Mouse (Mus musculus) hindbrain, embryonic 11.5 days (tissue): Measurements from ENCODE around the gene Esm1. TPM values are rescaled to one million over a fixed set of nuclear protein-coding genes. Genes with fewer than 3 reads are reported as not detected.
"Not testable (repeated sequence)": the region's sequence is repeated elsewhere in the genome, so short reads cannot be mapped to it uniquely, and the experiment has no call there.

Experiments
- ATAC-seq: fragments of 200-750 bp; cut with Nextera tagmentation; 2 replicates; pipeline ENCODE4 v1.8.0; 2017; ENCODE audit warnings: mild to moderate bottlenecking, moderate TSS enrichment, moderate library complexity; ENCODE audit not compliant: low FRiP score
- DNase-seq: peaks from one replicate; pipeline ENCODE4 v3.0.0-alpha.2; 2015; ENCODE audit warnings: low spot score
- H3K27ac ChIP-seq: fragments of 300-500 bp; sonication (generic); 2 replicates; pipeline ENCODE4 v1.5.1; 2014; ENCODE audit warnings: mild to moderate bottlenecking, low read depth, low read length
- H3K27me3 ChIP-seq: fragments of 300-500 bp; sonication (generic); 2 replicates; pipeline ENCODE4 v1.6.1; 2014; ENCODE audit warnings: mild to moderate bottlenecking, low read length, moderate library complexity, mixed read lengths; ENCODE audit not compliant: control insufficient read depth, insufficient read depth
- H3K36me3 ChIP-seq: fragments of 300-500 bp; sonication (generic); 2 replicates; pipeline ENCODE4 v1.6.1; 2014; ENCODE audit warnings: mild to moderate bottlenecking, low read length, moderate library complexity, mixed read lengths; ENCODE audit not compliant: control insufficient read depth, insufficient read depth
- H3K4me1 ChIP-seq: fragments of 300-500 bp; sonication (generic); replicated peaks from 2 replicates; pipeline ENCODE4 v1.6.1; 2014; ENCODE audit warnings: low read length, mixed read lengths; ENCODE audit not compliant: control insufficient read depth, insufficient read depth
- H3K4me2 ChIP-seq: fragments of 300-500 bp; sonication (generic); replicated peaks from 2 replicates; pipeline ENCODE4 v1.6.1; 2014; ENCODE audit warnings: mild to moderate bottlenecking, low read depth, low read length
- H3K4me3 ChIP-seq: fragments of 300-500 bp; sonication (generic); 2 replicates; pipeline ENCODE4 v1.5.1; 2014; ENCODE audit warnings: low read depth, low read length
- H3K9ac ChIP-seq: fragments of 300-500 bp; sonication (generic); 2 replicates; pipeline ENCODE4 v1.6.1; 2014; ENCODE audit warnings: low read depth, low read length
- H3K9me3 ChIP-seq: fragments of 300-500 bp; sonication (generic); 2 replicates; pipeline ENCODE4 v1.6.1; 2016; ENCODE audit warnings: low read length; ENCODE audit not compliant: control insufficient read depth
- WGBS: fragments of 180-500 bp; shearing (Covaris S2); extraction: QIAGEN DNeasy Blood & Tissue Kit; methylation state at CpG from one replicate; pipeline ENCODE4 v1.1.7; 2014; 5-methylcytosine and 5-hydroxymethylcytosine counted together
- polyA plus RNA-seq: library from polyadenylated mRNA; unstranded; fragments of >200 nt; fragmentation: Nextera tagmentation; extraction: Ambion mirVana; gene quantifications from 2 replicates; pipeline ENCODE4 v1.2.1, GENCODE M21; 2014

The Esm1 gene
- polyA plus RNA-seq, 1 experiment from 2014 or later = 1.2 TPM

- no peak for ATAC-seq
- H3K4me1 ChIP-seq = no peaks in the 10 kb centered on the region
- 95% methylated on average over 3 of the region's 3 CpGs for WGBS
- no peaks in the 10 kb centered on the region for H3K9me3 ChIP-seq
- H3K4me2 ChIP-seq = no peak overlapping the region
- DNase-seq = no peak
- no peak overlapping the region for H3K9ac ChIP-seq
- no peak overlapping the region for H3K27ac ChIP-seq
- H3K4me3 ChIP-seq = no peak overlapping the region
- H3K27me3 ChIP-seq = no peaks in the 10 kb centered on the region
- H3K36me3 ChIP-seq = no peaks in the 10 kb centered on the region
These were observed 4.4 kb downstream of the Esm1 start for GRCm38 (mm10) chr13:113213865-113214264.

GRCm38 (mm10) chr13:113221851-113222250, 12.4 kb downstream of the Esm1 start:
- WGBS = 79% methylated on average over 6 of the region's 6 CpGs
- H3K4me3 ChIP-seq = no peak overlapping the region
- no peaks in the 10 kb centered on the region for H3K36me3 ChIP-seq
- ATAC-seq = no peak
- H3K9me3 ChIP-seq = no peaks in the 10 kb centered on the region
- no peak overlapping the region for H3K9ac ChIP-seq
- H3K27ac ChIP-seq = no peak overlapping the region
- no peak for DNase-seq
- H3K27me3 ChIP-seq = no peaks in the 10 kb centered on the region
- H3K4me2 ChIP-seq = no peak overlapping the region
- no peaks in the 10 kb centered on the region for H3K4me1 ChIP-seq

- ATAC-seq = no peak; the same call in 1 of the 2 replicates
These were observed 14.6 kb downstream of the Esm1 start for GRCm38 (mm10) chr13:113224105-113224504.

GRCm38 (mm10) chr13:113225811-113226210, 16.4 kb downstream of the Esm1 start, which contains the start of gene Gzmk:
Gzmk (minus strand) TSS chr13:113225908.
- H3K27ac ChIP-seq = no peak within 1 kb of the TSS
- no peak within 1 kb of the TSS for H3K4me2 ChIP-seq
- no peak within 1 kb of the TSS for H3K4me3 ChIP-seq
- no peaks in the 10 kb centered on the region for H3K9me3 ChIP-seq
- ATAC-seq = peak; percentile 90
- DNase-seq = peak; percentile 70
- no peaks in the 10 kb centered on the region for H3K4me1 ChIP-seq
- no peaks in the 10 kb centered on the region for H3K36me3 ChIP-seq
- H3K27me3 ChIP-seq = no peaks in the 10 kb centered on the region
- no peak within 1 kb of the TSS for H3K9ac ChIP-seq
- 50% methylated on average over 7 of the region's 7 CpGs for WGBS

More at GRCm38 (mm10) chr13:113224105-113224504, 14.6 kb downstream of the Esm1 start:
- no peak overlapping the region for H3K4me3 ChIP-seq
- no peak overlapping the region for H3K4me2 ChIP-seq
- no peaks in the 10 kb centered on the region for H3K4me1 ChIP-seq
- no peaks in the 10 kb centered on the region for H3K9me3 ChIP-seq
- no peak overlapping the region for H3K27ac ChIP-seq
- WGBS = 12% methylated on average over 2 of the region's 2 CpGs
- H3K9ac ChIP-seq = no peak overlapping the region
- no peak for DNase-seq
- H3K27me3 ChIP-seq = no peaks in the 10 kb centered on the region
- no peaks in the 10 kb centered on the region for H3K36me3 ChIP-seq

GRCm38 (mm10) chr13:113227076-113227475, 17.6 kb downstream of the Esm1 start:
- DNase-seq (no peak), ATAC-seq (no peak)
- no peak overlapping the region for H3K4me3 ChIP-seq
- H3K36me3 ChIP-seq = no peaks in the 10 kb centered on the region
- no peak overlapping the region for H3K27ac ChIP-seq
- H3K27me3 ChIP-seq = no peaks in the 10 kb centered on the region
- no peak overlapping the region for H3K9ac ChIP-seq
- H3K9me3 ChIP-seq = no peaks in the 10 kb centered on the region
- no peak overlapping the region for H3K4me2 ChIP-seq
- 74% methylated on average over 4 of the region's 4 CpGs for WGBS
- H3K4me1 ChIP-seq = no peaks in the 10 kb centered on the region

- H3K4me3 ChIP-seq = no peak overlapping the region
- DNase-seq (no peak), ATAC-seq (no peak)
- H3K27ac ChIP-seq = no peak overlapping the region
- no peak overlapping the region for H3K4me2 ChIP-seq
- no peaks in the 10 kb centered on the region for H3K36me3 ChIP-seq
- no peaks in the 10 kb centered on the region for H3K9me3 ChIP-seq
- H3K4me1 ChIP-seq = no peaks in the 10 kb centered on the region
- H3K27me3 ChIP-seq = no peaks in the 10 kb centered on the region
- 87% methylated on average over 17 of the region's 17 CpGs for WGBS
- no peak overlapping the region for H3K9ac ChIP-seq
These were observed 18.4 kb downstream of the Esm1 start for GRCm38 (mm10) chr13:113227666-113228463.

- Histone ChIP-seq H3K4me1 (no peaks in the 10 kb centered on the region), H3K27me3 (no peaks in the 10 kb centered on the region), H3K36me3 (no peaks in the 10 kb centered on the region), H3K27ac (no peak overlapping the region), H3K4me3 (no peak overlapping the region), H3K9ac (no peak overlapping the region), H3K9me3 (no peaks in the 10 kb centered on the region), H3K4me2 (no peak overlapping the region)
- 61% methylated on average over 6 of the region's 6 CpGs for WGBS
- ATAC-seq (no peak), DNase-seq (no peak)
These were observed 32.7 kb downstream of the Esm1 start for GRCm38 (mm10) chr13:113242129-113242528.

GRCm38 (mm10) chr13:113245025-113245424, 35.6 kb downstream of the Esm1 start:
- 82% methylated on average over 8 of the region's 8 CpGs for WGBS

GRCm38 (mm10) chr13:113252580-113252979, 43.1 kb downstream of the Esm1 start:
- H3K4me3 ChIP-seq, H3K27ac ChIP-seq, H3K4me2 ChIP-seq, H3K27me3 ChIP-seq, DNase-seq, ATAC-seq, H3K36me3 ChIP-seq, H3K4me1 ChIP-seq, H3K9ac ChIP-seq, H3K9me3 ChIP-seq: not testable (repeated sequence)
- 81% methylated on average over 6 of the region's 7 CpGs for WGBS

More at GRCm38 (mm10) chr13:113245025-113245424, 35.6 kb downstream of the Esm1 start:
- Histone ChIP-seq H3K4me1 (no peaks in the 10 kb centered on the region), H3K9ac (no peak overlapping the region), H3K9me3 (no peaks in the 10 kb centered on the region), H3K27ac (no peak overlapping the region), H3K4me3 (no peak overlapping the region), H3K36me3 (no peaks in the 10 kb centered on the region), H3K27me3 (no peaks in the 10 kb centered on the region), H3K4me2 (no peak overlapping the region)
- DNase-seq = no peak
- ATAC-seq = no peak
